Mouse (Mus musculus) stomach, postnatal 0 days (tissue): Measurements from ENCODE around the gene Cish.

Experiments used
- CTCF ChIP-seq: IDR thresholded peaks from 2 replicates; pipeline ENCODE4 v1.5.1; 2016; ENCODE audit warnings: antibody characterized with exemption, low read depth, mild to moderate bottlenecking, moderate library complexity
- EP300 ChIP-seq: optimal IDR thresholded peaks from 2 replicates; pipeline ENCODE3; 2016; ENCODE audit warnings: antibody characterized with exemption

GRCm38 (mm10) chr9:107303900-107304299, 8.1 kb downstream of the Cish start:
- TF ChIP-seq CTCF (no peak), EP300 (no peak)
